Mouse (Mus musculus) gastrocnemius, postnatal 14 days (tissue): Measurements from ENCODE around the gene Ndufb4. TPM values are rescaled to one million over a fixed set of nuclear protein-coding genes. Genes with fewer than 3 reads are reported as not detected.

Experiments
- DNase-seq: peaks from one replicate; pipeline ENCODE4 v3.0.0; 2021; ENCODE audit warnings: mixed read lengths
- intact Hi-C: fragments of 180-260 bp; cut with DNase I; formaldehyde crosslinking; loops from one replicate; pipeline ENCODE4 v1.15.1; 2025; ENCODE audit warnings: low total_unique reads
- total RNA-seq, 2 experiments: library from RNA; stranded (reverse); gene quantifications; 2 replicates each; pipeline ENCODE4 v1.2.3; 2021

The Ndufb4 gene
- total RNA-seq, 2 experiments from 2014 or later: 142 to 157 TPM

GRCm38 (mm10) chr16:37599326-37599725 lies 54.9 kb downstream of the Ndufb4 start:
- intact Hi-C loops: no loop called here

GRCm38 (mm10) chr16:37598463-37598862 lies 55.8 kb downstream of the Ndufb4 start:
- intact Hi-C loops: no loop called here
- no peak for DNase-seq

More at GRCm38 (mm10) chr16:37599326-37599725, 54.9 kb downstream of the Ndufb4 start:
- no peak for DNase-seq

- no peak for DNase-seq
- intact Hi-C loops: no loop called here
Measured at GRCm38 (mm10) chr16:37597412-37597811, 56.8 kb downstream of the Ndufb4 start.

Other genes starting within 250 kb of the Ndufb4 start
- gene Gtf2e1, start 114.7 kb downstream of the Ndufb4 start, total RNA-seq: 1 to 10 TPM; 6.6 to 7.5 TPM
- 1 to 10 TPM; 6.0 to 6.8 TPM for gene Rabl3, start 114.6 kb downstream of the Ndufb4 start, total RNA-seq
- gene Hgd, start 74.3 kb downstream of the Ndufb4 start, total RNA-seq: not detected
- gene Fstl1, start 122.4 kb upstream of the Ndufb4 start, total RNA-seq: 100 to 1,000 TPM; 209 to 290 TPM
- not detected for gene Gm36028, start 206.7 kb upstream of the Ndufb4 start, total RNA-seq
- 10 to 100 TPM; 41.3 to 66.4 TPM for gene Lrrc58, start 213.9 kb upstream of the Ndufb4 start, total RNA-seq